Mouse (Mus musculus) liver, embryonic 14.5 days (tissue): Measurements from ENCODE around the gene Arid1a.

Experiments used
- CTCF ChIP-seq: IDR thresholded peaks from 2 replicates; pipeline ENCODE4 v1.5.1; 2016; ENCODE audit warnings: antibody characterized with exemption, low read depth, control low read depth
- EP300 ChIP-seq: IDR thresholded peaks from 2 replicates; pipeline ENCODE4 v1.6.1; 2016; ENCODE audit warnings: antibody characterized with exemption, low read depth

DNA sequence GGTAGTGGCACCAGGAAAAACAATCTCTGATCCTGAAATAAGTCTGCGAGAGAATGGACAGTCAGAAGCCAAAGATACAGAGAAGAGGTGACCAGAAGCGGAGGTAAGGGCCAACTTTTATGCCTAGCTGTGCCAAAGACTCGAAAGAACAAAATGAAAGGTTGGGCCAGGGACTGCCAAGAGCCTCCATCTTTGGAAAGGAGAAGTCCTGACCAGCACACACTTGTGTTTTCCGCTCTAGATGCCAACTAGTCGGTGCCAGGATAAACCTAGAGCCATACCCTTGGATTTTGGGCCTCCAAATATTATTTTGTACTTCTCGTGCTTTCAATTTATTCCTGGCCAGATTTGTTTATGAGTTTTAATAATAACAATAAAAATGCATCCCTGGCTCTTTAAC lies 27.6 kb downstream of the Arid1a start:
- TF ChIP-seq CTCF, result no peak
- TF ChIP-seq EP300, result no peak
